Comparison of ENCODE assay signal across 9 mouse cellular contexts in the genomic region with DNA sequence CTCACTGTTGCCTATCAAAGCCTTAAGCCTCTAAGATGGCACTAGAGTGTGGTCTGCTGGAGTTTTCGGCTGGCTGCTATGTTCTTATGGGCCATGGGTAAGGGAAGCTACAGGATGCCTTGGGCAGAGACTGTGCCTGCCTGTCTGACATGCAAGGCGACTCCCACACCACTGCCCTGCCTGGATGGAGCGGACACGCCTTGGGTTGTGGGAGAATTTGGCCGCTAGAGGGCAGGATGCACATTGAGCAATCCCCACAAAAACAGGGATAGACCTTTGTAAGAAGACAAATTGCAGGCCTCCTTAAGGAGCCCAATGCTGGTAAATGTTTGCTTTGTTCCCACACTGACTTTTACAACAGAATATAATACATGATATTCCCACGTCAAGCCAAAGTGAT.
A peak's percentile ranks its signal among the peaks of the same experiment; 100 is the strongest.
DNase-seq lines count a peak whose midpoint lies in the region; ATAC-seq and TF ChIP-seq lines count a peak whose summit lies in the region.
"Had no signal": no experiment of that assay in that cellular context is flagged by ENCODE, and none has a peak within 500 bp of the region (broad histone marks: within the 10 kb centered on the region; RNA-seq: fewer than 3 reads in every experiment).

No protein-coding gene starts in this region.

- H3K36me3 ChIP-seq in forebrain, embryonic 13.5 days (ENCODE audit: poor library complexity, severe bottlenecking): no peaks in the 10 kb centered on the region
- H3K36me3 ChIP-seq: limb, embryonic 13.5 days had no signal

- peaks cover 14% of the 10 kb centered on the region for H3K4me1 ChIP-seq in forebrain, embryonic 13.5 days
- H3K4me1 ChIP-seq in lung, adult 2 months (ENCODE audit: control insufficient read depth, insufficient read depth, low read length): no peaks in the 10 kb centered on the region

- no peaks in the 10 kb centered on the region for H3K9me3 ChIP-seq in forebrain, embryonic 13.5 days (replicated peaks)
- H3K9me3 ChIP-seq: limb, embryonic 13.5 days had no signal

- no peak overlapping the region for H3K4me3 ChIP-seq in forebrain, embryonic 13.5 days
- no peak overlapping the region for H3K4me3 ChIP-seq in lung, adult 2 months (replicated peaks; ENCODE audit: extremely low read depth, low read depth, low read length)
- H3K4me3 ChIP-seq: limb, embryonic 13.5 days had no signal

- no peak overlapping the region for H3K9ac ChIP-seq in forebrain, embryonic 13.5 days
- H3K9ac ChIP-seq: limb, embryonic 13.5 days had no signal

- no peak for TF ChIP-seq POLR2A in lung, adult 2 months (IDR thresholded peaks at IDR 0.05; ENCODE audit: borderline replicate concordance, extremely low read depth, low read depth, low read length)

- 11% methylated on average over 6 of the region's 6 CpGs for WGBS in forebrain, embryonic 13.5 days
- WGBS in lung, adult 2 months: 14% methylated on average over 6 of the region's 6 CpGs

- TF ChIP-seq CTCF in lung, adult 2 months (IDR thresholded peaks at IDR 0.05; ENCODE audit: insufficient read depth, low read length): peak; percentile 89

- no peak overlapping the region for H3K4me2 ChIP-seq in forebrain, embryonic 13.5 days
- H3K4me2 ChIP-seq: limb, embryonic 13.5 days had no signal

- intact Hi-C loops in heart, postnatal 25 days (cut with DNase I): loop anchor here (1.0 to 2.0 kb wide), 2 partner anchors 391 to 448 kb away; no protein-coding TSS in a partner anchor

- 0 out of 2 replicates have a peak, but pooled peaks have one; percentile 43 for ATAC-seq in forebrain, embryonic 13.5 days

- H3K27ac ChIP-seq in forebrain, embryonic 13.5 days: no peak overlapping the region
- H3K27ac ChIP-seq: limb, embryonic 13.5 days had no signal

- DNase-seq in MEL-GATA-1-ER (ENCODE audit: extremely low read depth, low read depth): peak; percentile 26
- DNase-seq in c-Kit-positive CD71-positive TER-119-negative erythroid progenitor cells, embryonic 14.5 days (ENCODE audit: low read depth): peak; percentile 11
- DNase-seq in heart, postnatal 25 days (ENCODE audit: low spot score): peak; percentile 29
- peak; percentile 88 to 90 for DNase-seq in kidney, postnatal 4 days
- DNase-seq in lung, adult 2 months: peak; percentile 63
- peak; percentile 69 for DNase-seq in right cerebral cortex, adult 18-20 months
- peak; percentile 62 for DNase-seq in urinary bladder, adult 2 months (ENCODE audit: low spot score)

- no peaks in the 10 kb centered on the region for H3K27me3 ChIP-seq in forebrain, embryonic 13.5 days

Comparison
In these comparisons a context has a peak if more than half of its experiments do, and no peak if none do; other contexts are left out.
1. DNase-seq: peak in every context shown above with its lines; median percentile 89 in kidney, postnatal 4 days; 69 in right cerebral cortex, adult 18-20 months; 63 in lung, adult 2 months; 62 in urinary bladder, adult 2 months; 29 in heart, postnatal 25 days; 26 in MEL-GATA-1-ER; 11 in c-Kit-positive CD71-positive TER-119-negative erythroid progenitor cells, embryonic 14.5 days.